Mouse (Mus musculus): Measurements from ENCODE around the gene Cdh7.
"Not testable (repeated sequence)": the region's sequence is repeated elsewhere in the genome, so short reads cannot be mapped to it uniquely, and the experiment has no call there.

The Cdh7 gene

GRCm38 (mm10) chr1:109982064-109982808 lies at the start of gene Cdh7:
Cdh7 (plus strand) TSS chr1:109982431.
- DNase-seq: peak; percentile 89

DNA sequence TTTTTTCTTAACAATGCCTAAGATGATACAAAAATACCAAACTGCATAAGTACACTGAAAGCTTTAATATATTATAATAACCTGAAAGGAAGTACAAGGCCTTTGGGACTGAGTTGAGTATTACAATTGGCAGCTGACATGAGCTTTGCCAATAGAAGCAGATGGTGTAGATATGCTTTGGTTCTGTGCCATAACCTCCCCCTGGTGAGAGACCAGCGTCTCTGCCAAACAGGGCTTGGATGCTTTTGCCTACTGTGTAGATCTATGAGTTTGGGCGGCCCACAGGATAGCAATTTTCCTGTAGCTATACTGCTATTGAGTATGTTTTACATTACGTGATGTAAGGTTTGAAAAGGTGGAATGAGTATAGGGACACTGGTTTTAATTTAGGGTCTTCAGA lies 49.6 kb upstream of the Cdh7 start:
- DNase-seq: no peak

GRCm38 (mm10) chr1:109948571-109948970 lies 33.7 kb upstream of the Cdh7 start:
- no peak for DNase-seq

DNA sequence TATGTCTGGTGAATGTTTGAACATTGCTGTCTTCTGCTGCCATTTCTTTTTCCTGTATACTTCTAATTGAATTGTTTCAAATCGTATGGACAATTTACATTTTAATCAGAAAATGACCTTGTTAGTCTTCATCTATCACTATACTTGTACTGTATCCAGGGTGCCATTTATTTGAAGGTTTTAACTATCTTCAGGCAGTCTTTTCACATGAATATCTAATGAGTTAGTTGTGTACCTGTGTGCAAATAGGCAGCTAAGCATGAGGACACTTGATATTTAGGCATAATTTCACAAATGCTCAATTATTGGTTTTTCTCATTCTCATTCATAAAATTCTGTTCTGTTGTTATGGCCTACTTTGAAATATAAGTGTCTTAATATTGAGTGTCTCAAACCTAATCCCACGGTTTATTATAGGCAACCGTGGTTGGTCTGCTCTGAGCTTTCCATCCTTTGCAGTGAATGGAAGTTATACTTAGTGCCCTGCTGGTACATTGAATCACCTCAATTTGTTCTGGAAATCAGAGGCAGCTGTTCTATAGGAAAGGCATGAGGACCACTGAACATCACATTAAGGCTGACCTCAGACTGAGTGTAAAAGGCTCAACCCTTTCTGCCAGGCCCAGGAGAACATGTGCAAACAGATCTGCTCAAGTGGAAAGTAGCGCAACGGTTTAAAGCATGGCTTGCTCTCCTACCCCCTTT lies 10.4 kb upstream of the Cdh7 start:
- peak; percentile 20 for DNase-seq

GRCm38 (mm10) chr1:109972426-109973015 lies 9.7 kb upstream of the Cdh7 start:
- no peak for DNase-seq

DNA sequence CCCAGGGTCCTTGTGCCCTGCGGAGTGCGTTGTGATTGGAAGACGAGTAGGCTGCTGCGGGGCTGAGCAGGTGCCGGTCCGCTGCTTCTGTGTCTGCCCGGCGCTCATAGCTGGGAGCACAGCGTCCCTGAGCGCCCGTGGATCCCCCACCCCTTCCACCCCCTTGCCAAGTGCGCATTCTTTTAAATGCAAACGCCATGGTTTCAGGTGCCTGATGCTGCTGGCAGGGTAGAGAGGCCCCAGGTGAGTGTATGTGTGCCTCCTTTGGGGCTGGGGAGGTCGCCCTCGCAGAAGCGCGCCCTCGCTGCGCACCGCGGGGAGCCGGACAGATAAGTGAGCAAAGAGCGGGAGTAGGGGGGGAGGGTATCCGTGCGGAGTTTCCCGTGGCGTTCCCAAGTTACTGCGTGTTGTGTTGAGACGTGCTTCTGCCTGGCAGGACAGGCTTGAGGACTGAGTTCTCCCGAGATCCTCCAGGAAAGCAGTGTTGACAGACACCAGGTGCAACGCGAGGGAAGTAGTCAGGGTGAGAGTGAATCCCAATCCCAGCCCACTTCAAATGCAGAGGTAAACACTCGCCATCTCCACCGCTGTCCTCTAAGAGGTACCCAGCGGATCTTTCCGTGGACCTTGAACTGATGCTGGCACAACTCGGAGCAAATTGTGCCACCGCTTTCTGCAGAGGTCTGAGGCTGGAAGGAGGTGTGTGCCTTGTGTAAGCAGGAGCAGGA lies 742 bp downstream of the Cdh7 start:
- no peak for DNase-seq

DNA sequence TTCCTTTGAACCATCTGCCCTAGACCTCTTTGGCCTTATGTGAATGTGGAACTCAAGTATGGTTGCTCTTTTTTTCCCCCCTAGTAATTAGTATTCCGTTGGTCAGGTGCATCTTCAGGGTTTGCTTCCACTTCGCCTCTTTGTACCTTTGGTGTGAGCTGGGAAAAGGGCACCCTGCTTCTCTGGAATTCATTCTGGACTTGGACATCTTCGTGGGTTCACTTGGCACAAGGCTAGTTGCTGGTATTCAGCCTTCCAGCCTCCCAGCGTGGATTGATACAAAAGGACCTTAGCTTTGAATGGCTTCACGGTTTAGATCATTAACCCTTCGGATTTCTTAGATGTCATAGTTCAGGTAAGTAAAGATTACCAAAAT lies 1.3 kb downstream of the Cdh7 start:
- DNase-seq: no peak

- DNase-seq: no peak
Observed at GRCm38 (mm10) chr1:109984776-109985175, 2.5 kb downstream of the Cdh7 start.

DNA sequence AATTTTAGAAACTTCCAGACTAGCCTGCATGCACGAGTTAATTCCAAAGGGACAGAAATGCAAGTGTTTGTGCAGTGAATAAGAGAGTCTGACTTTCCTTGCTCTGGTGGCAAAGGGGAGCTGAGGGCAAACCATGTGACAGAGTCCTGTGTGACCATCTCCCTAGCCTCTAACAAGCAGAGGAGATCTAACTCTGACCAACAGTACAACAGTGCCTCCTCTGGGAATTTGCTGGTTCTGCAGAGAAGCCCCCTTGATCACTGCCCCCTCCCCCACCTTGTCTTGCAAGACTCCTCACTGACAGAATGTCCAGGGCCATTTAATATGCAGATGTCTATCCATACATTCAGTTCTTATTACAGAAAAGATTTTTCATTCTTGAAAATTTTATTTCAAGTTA lies 3.2 kb downstream of the Cdh7 start:
- peak; percentile 84 for DNase-seq

- no peak for DNase-seq
Observed at GRCm38 (mm10) chr1:109989541-109989940, 7.3 kb downstream of the Cdh7 start.

GRCm38 (mm10) chr1:109993906-109994305 lies 11.7 kb downstream of the Cdh7 start:
- no peak for DNase-seq

GRCm38 (mm10) chr1:110004451-110004850 lies 22.2 kb downstream of the Cdh7 start:
- no peak for DNase-seq

- DNase-seq: no peak
Observed at GRCm38 (mm10) chr1:110005038-110005437, 22.8 kb downstream of the Cdh7 start.

- no peak for DNase-seq
Observed at GRCm38 (mm10) chr1:110012153-110012552, 29.9 kb downstream of the Cdh7 start.

GRCm38 (mm10) chr1:110056317-110056716 lies 74.1 kb downstream of the Cdh7 start:
- DNase-seq: no peak

DNA sequence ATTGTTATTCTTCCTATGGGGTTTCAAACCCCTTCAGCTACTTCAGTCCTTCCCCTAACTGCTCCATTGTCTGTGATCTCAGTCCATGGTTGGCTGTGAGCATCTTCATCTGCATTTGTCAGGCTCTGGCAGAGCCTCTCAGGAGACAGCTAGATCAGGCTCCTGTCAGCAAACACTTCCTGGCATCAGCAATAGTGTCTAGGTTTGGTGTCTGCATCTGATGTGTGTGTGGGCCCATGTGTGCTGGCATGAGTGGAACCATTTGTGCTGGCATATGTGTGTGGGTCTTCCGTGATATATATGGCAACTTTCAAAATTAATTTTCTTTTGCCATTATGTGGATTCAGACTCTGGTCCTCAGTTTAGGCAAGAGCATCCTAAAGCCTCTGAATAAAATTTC lies 85.2 kb downstream of the Cdh7 start:
- no peak for DNase-seq

DNA sequence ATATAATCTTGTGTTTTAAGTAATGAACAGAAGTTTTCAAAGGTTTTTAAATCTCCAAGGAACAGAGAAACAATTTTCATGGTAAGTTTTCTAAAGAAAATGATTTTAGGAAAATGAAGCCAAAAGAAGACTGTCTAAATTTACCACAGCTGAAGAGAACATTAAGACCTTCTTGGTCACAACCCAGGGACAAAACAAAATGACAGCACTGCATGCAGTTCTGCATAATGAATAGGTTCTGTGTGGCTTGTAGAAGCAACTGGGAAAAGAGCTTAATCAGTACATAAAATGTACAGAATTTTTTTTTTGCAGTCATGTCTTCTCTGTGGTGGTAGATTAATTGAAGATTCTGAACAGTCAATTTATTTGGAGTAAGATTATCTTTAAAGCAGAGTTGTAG lies 96.2 kb downstream of the Cdh7 start:
- DNase-seq: no peak

DNA sequence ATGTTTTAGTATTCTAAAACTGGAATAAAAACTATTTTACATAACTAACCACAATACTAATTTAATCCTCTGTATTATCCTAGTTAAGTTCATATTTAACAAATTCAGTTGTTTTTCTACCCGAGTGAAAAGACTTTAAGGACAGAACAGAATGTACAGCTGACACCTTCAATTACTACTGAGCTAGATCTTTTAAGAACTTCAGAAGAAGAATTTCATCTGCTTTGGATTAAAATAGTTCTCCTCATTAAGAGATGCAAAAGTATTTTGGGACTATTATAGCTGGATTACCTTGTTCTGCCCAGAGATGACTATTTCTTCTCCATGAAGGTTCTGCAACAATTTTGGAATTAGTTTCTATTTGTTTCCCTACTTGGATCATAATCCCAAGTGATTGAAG lies 135.8 kb downstream of the Cdh7 start:
- DNase-seq: no peak

GRCm38 (mm10) chr1:110118862-110119261 lies 136.6 kb downstream of the Cdh7 start:
- no peak for DNase-seq

DNA sequence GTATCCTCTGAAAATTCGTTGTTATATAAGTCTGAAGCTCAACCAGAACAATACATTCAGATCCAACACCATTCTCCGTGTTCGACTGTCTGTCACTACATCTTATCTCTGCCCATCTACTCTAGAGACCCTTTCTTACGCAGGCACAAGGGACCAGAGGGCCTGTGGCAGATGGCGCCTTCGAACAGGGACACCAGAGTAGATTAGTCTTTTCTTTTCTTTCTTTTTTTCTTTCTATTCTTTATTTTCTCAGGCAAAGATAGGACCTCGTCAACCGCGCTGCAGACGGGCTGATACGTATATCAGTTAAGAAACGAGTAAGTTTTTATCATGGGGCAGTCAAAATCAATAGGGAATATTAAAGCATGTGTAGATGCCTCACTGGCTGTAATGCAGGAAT lies 189.2 kb downstream of the Cdh7 start:
- not testable (repeated sequence) for DNase-seq

Measured in retina, postnatal 1 day (tissue).